In the genomic region with DNA sequence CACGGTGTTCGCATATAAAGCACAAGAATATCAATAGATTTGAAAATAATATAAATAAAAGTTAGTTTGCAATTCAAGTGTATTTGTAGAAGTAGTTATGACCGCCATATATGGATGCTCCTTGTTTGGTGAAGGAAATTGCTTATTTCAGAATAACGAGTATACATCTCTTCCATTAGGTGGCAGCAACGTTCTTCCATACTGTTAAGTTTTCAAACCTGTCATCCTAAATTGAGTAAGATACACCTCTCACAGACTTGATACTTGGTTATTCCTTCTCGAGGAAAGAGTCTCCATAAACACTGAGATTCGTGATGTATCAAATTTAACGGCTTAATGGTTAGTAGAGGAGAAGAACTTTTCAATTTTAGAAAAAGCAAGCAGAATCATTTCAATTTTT, we compare ENCODE assay signal across 9 mouse cellular contexts. TPM values are rescaled to one million over a fixed set of nuclear protein-coding genes. Genes with fewer than 3 reads are reported as not detected.
DNase-seq lines count a peak whose midpoint lies in the region; ATAC-seq and TF ChIP-seq lines count a peak whose summit lies in the region.
"Had no signal": no experiment of that assay in that cellular context is flagged by ENCODE, and none has a peak within 500 bp of the region (broad histone marks: within the 10 kb centered on the region; RNA-seq: fewer than 3 reads in every experiment).

No protein-coding gene starts in this region.

- H3K9me3 ChIP-seq in hindbrain, embryonic 14.5 days (ENCODE audit: control insufficient read depth, low read length): no peaks in the 10 kb centered on the region
- no peaks in the 10 kb centered on the region for H3K9me3 ChIP-seq in hindbrain, embryonic 10.5 days
- no peaks in the 10 kb centered on the region for H3K9me3 ChIP-seq in forebrain, postnatal 0 days (ENCODE audit: low read length)
- H3K9me3 ChIP-seq: lung, embryonic 15.5 days had no signal

- H3K4me1 ChIP-seq in hindbrain, embryonic 14.5 days (replicated peaks; ENCODE audit: control insufficient read depth, insufficient read depth, low read length): no peaks in the 10 kb centered on the region
- peaks cover 12% of the 10 kb centered on the region for H3K4me1 ChIP-seq in hindbrain, embryonic 10.5 days (replicated peaks)
- H3K4me1 ChIP-seq in forebrain, postnatal 0 days (ENCODE audit: insufficient read depth): no peaks in the 10 kb centered on the region
- H3K4me1 ChIP-seq: lung, embryonic 15.5 days had no signal

- no peaks in the 10 kb centered on the region for H3K27me3 ChIP-seq in hindbrain, embryonic 14.5 days (ENCODE audit: control insufficient read depth, insufficient read depth, low read length)
- no peaks in the 10 kb centered on the region for H3K27me3 ChIP-seq in hindbrain, embryonic 10.5 days (ENCODE audit: insufficient read depth, poor library complexity, severe bottlenecking)
- H3K27me3 ChIP-seq in forebrain, postnatal 0 days (ENCODE audit: insufficient read depth, low read length): no peaks in the 10 kb centered on the region
- H3K27me3 ChIP-seq: lung, embryonic 15.5 days had no signal

- H3K4me3 ChIP-seq in hindbrain, embryonic 14.5 days (replicated peaks; ENCODE audit: low read length): no peak overlapping the region
- H3K4me3 ChIP-seq in hindbrain, embryonic 10.5 days: no peak overlapping the region
- H3K4me3 ChIP-seq in forebrain, postnatal 0 days (ENCODE audit: low read depth, low read length): no peak overlapping the region
- H3K4me3 ChIP-seq: lung, embryonic 15.5 days had no signal

- H3K4me2 ChIP-seq in hindbrain, embryonic 14.5 days (replicated peaks): no peak overlapping the region
- H3K4me2 ChIP-seq in forebrain, postnatal 0 days (ENCODE audit: low read depth): no peak overlapping the region
- H3K4me2 ChIP-seq: lung, embryonic 15.5 days had no signal

- no peak overlapping the region for H3K27ac ChIP-seq in hindbrain, embryonic 14.5 days
- no peak overlapping the region for H3K27ac ChIP-seq in hindbrain, embryonic 10.5 days
- H3K27ac ChIP-seq in forebrain, postnatal 0 days (ENCODE audit: low read depth, low read length): no peak overlapping the region
- H3K27ac ChIP-seq: lung, embryonic 15.5 days had no signal

- peak; percentile 88 for DNase-seq in hindbrain, embryonic 14.5 days (ENCODE audit: low spot score)
- no peak for DNase-seq in hindbrain, embryonic 10.5 days (ENCODE audit: low spot score)
- DNase-seq in 416B (ENCODE audit: low read depth): peak; percentile 81
- peak; percentile 1 for DNase-seq in MEL-GATA-1-ER (ENCODE audit: extremely low read depth, low read depth)
- DNase-seq in forebrain, postnatal 0 days: peak; percentile 84
- DNase-seq in gastrocnemius, postnatal 25 days: no peak
- DNase-seq in spleen, postnatal 4 days (ENCODE audit: low spot score in 2 of 2): no peak

- H3K36me3 ChIP-seq in hindbrain, embryonic 14.5 days (replicated peaks; ENCODE audit: control insufficient read depth, insufficient read depth): no peaks in the 10 kb centered on the region
- H3K36me3 ChIP-seq in hindbrain, embryonic 10.5 days: no peaks in the 10 kb centered on the region
- no peaks in the 10 kb centered on the region for H3K36me3 ChIP-seq in forebrain, postnatal 0 days (ENCODE audit: insufficient read depth)
- H3K36me3 ChIP-seq: lung, embryonic 15.5 days had no signal

- 0 out of 2 replicates have a peak, but pooled peaks have one; percentile 17 for ATAC-seq in hindbrain, embryonic 14.5 days (ENCODE audit: low FRiP score)
- ATAC-seq in forebrain, postnatal 0 days: peak; percentile 38; the same call in 1 of the 2 replicates
- peak; percentile 81; the same call in 1 of the 2 replicates for ATAC-seq in neutrophil, adult 5-6 weeks (ENCODE audit: extremely low read depth, insufficient number of reproducible peaks, low FRiP score, poor library complexity, severe bottlenecking)

- no peak overlapping the region for H3K9ac ChIP-seq in hindbrain, embryonic 14.5 days
- H3K9ac ChIP-seq in forebrain, postnatal 0 days: no peak overlapping the region
- H3K9ac ChIP-seq: lung, embryonic 15.5 days had no signal

- TF ChIP-seq CTCF in forebrain, postnatal 0 days (IDR thresholded peaks at IDR 0.05; ENCODE audit: low read depth): peak; percentile 81

- 24% methylated on average over 8 of the region's 8 CpGs for WGBS in hindbrain, embryonic 14.5 days
- 21% methylated on average over 8 of the region's 8 CpGs for WGBS in hindbrain, embryonic 10.5 days
- 20% methylated on average over 8 of the region's 8 CpGs for WGBS in forebrain, postnatal 0 days

RNA-seq across cellular contexts. Expression of gene Tes, which starts 37.4 kb away (rescaled TPM):
- polyA plus RNA-seq in hindbrain, embryonic 14.5 days (2014; fragmentation: Nextera tagmentation; extraction: Ambion mirVana): 69.5 and 72.9 TPM in 2 replicates
- polyA plus RNA-seq in hindbrain, embryonic 10.5 days (2016; fragmentation: Nextera tagmentation; extraction: Ambion mirVana): 40.3 and 44.2 TPM in 2 replicates
- total RNA-seq in forebrain, postnatal 0 days (2014; rRNA removed): 31.8 and 45.5 TPM in 2 replicates
- polyA plus RNA-seq in forebrain, postnatal 0 days (2015; fragmentation: Nextera tagmentation; extraction: Ambion mirVana): 22.0 and 24.1 TPM in 2 replicates
- 55.6 and 59.9 TPM in 2 replicates for total RNA-seq in neutrophil, adult 5-6 weeks (2017)
- 1 to 10 TPM; 1.3 to 2.3 TPM for total RNA-seq in gastrocnemius, postnatal 25 days (2021)

Comparison
In these comparisons a context has a peak if more than half of its experiments do, and no peak if none do; other contexts are left out.
1. DNase-seq: peak in hindbrain, embryonic 14.5 days (single experiment), 416B (single experiment), MEL-GATA-1-ER (single experiment) and forebrain, postnatal 0 days (single experiment); none in hindbrain, embryonic 10.5 days (single experiment), gastrocnemius, postnatal 25 days (single experiment) and spleen, postnatal 4 days (0 of 2).
2. ATAC-seq: peak in every context shown above with its lines; median percentile 81 in neutrophil, adult 5-6 weeks; 38 in forebrain, postnatal 0 days; 17 in hindbrain, embryonic 14.5 days.
3. RNA of gene Tes, which starts 37.4 kb away (total RNA-seq): 55.6 to 59.9 TPM in neutrophil, adult 5-6 weeks and 31.8 to 45.5 TPM in forebrain, postnatal 0 days; 1.3 to 2.3 TPM in gastrocnemius, postnatal 25 days; every median in the first group is over 10 times any median in the second.